Mouse (Mus musculus): ENCODE measurements around the gene Ankrd10. TPM values are rescaled to one million over a fixed set of nuclear protein-coding genes. Genes with fewer than 3 reads are reported as not detected.

Gene Ankrd10
- polyA plus RNA-seq (2014; fragmentation: Illumina TruSeq; extraction: RNeasy Lipid Tissue Mini Kit (QIAGEN cat#74804); ENCODE audit: low read depth, low replicate concordance) = 43.1 TPM

DNA sequence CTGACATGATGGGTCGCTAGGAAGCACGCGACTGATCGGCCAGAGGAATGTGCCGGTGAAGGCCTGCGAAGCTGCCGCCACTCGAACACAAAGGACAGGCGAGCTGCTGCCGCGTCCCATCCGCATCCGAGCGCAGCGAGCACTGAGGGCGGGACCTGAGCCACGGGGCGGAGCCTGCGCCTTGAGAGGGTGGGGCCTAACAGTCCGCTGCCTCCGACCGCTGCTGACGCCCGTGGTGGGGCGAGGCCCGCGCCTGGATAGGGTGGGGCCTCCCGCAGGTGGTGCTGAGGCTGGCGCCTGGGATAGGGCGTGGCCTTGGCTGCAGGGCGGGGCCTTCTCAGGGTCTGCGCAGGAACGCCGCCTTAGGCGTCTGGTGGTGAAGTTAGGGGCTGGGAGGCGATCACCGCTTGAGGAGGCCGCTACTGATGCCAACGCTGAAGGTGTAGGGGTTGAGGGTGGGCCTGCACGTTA is at the start of gene Ankrd10:
Gene Ankrd10 (minus strand): TSS at position 147 of the 471 bp plus-strand sequence.

Other genes starting within 250 kb of the Ankrd10 start
- gene Rab20, start 157.0 kb downstream of the Ankrd10 start, polyA plus RNA-seq (2014; fragmentation: Illumina TruSeq; extraction: RNeasy Lipid Tissue Mini Kit (QIAGEN cat#74804); ENCODE audit: low read depth, low replicate concordance) = 2.2 TPM
- gene Naxd, start 138.3 kb downstream of the Ankrd10 start, polyA plus RNA-seq (2014; fragmentation: Illumina TruSeq; extraction: RNeasy Lipid Tissue Mini Kit (QIAGEN cat#74804); ENCODE audit: low read depth, low replicate concordance) = 14.6 TPM
- 8.8 TPM for gene Cars2, start 85.0 kb downstream of the Ankrd10 start, polyA plus RNA-seq (2014; fragmentation: Illumina TruSeq; extraction: RNeasy Lipid Tissue Mini Kit (QIAGEN cat#74804); ENCODE audit: low read depth, low replicate concordance)
- gene Ing1, start 80.2 kb downstream of the Ankrd10 start, polyA plus RNA-seq (2014; fragmentation: Illumina TruSeq; extraction: RNeasy Lipid Tissue Mini Kit (QIAGEN cat#74804); ENCODE audit: low read depth, low replicate concordance) = 40.2 TPM
- not detected for gene 1700016D06Rik, start 65.3 kb upstream of the Ankrd10 start, polyA plus RNA-seq (2014; fragmentation: Illumina TruSeq; extraction: RNeasy Lipid Tissue Mini Kit (QIAGEN cat#74804); ENCODE audit: low read depth, low replicate concordance)
- gene Arhgef7, start 92.0 kb upstream of the Ankrd10 start, polyA plus RNA-seq (2014; fragmentation: Illumina TruSeq; extraction: RNeasy Lipid Tissue Mini Kit (QIAGEN cat#74804); ENCODE audit: low read depth, low replicate concordance) = 13.5 TPM
- not detected for gene Tex29, start 204.7 kb upstream of the Ankrd10 start, polyA plus RNA-seq (2014; fragmentation: Illumina TruSeq; extraction: RNeasy Lipid Tissue Mini Kit (QIAGEN cat#74804); ENCODE audit: low read depth, low replicate concordance)